Mouse (Mus musculus) liver, embryonic 14 days (tissue): ENCODE data around the gene Fam107b. TPM values are rescaled to one million over a fixed set of nuclear protein-coding genes. Genes with fewer than 3 reads are reported as not detected.

Experiments
- polyA plus RNA-seq: library from polyadenylated mRNA; depleted of rRNA; stranded (reverse); fragments of >200 nt; gene quantifications from 2 replicates; pipeline ENCODE4 v1.2.3, GENCODE M21; 2012; rRNA removed

Fam107b gene
- 9.0 and 11.5 TPM in 2 replicates for polyA plus RNA-seq

DNA sequence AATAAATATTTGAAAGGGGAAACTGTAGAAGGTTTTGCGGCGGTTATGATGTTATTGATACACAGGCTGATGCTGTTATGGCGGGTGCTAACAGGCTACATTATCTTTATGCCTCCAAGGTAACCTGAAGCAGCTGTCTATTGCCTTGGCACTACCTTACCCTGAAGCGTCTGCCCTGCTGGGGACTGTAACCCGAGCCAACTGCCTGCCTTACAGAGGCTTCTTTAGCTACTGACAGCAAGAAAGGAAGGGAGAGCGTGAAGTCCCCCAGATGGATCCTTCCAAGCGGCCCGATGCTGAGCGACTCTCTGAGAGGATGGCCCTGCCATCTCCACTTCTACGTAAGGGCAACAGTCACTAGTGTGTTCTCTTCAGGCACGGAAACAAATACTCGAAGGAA is at the start of gene Fam107b:
Gene Fam107b, plus strand, starts transcription at position 303 of the 400 bp plus-strand sequence.

Other genes starting within 250 kb of the Fam107b start
- 9.2 and 10.5 TPM in 2 replicates for gene Rpp38, start 237.8 kb upstream of the Fam107b start, polyA plus RNA-seq
- 0.37 and 0.51 TPM in 2 replicates for gene Acbd7, start 234.3 kb upstream of the Fam107b start, polyA plus RNA-seq
- gene Olah, start 173.3 kb upstream of the Fam107b start, polyA plus RNA-seq, result not detected in 2 replicates
- not detected in 2 replicates for gene Meig1, start 147.8 kb upstream of the Fam107b start, polyA plus RNA-seq
- gene Dclre1c, start 146.4 kb upstream of the Fam107b start, polyA plus RNA-seq, result 4.4 and 5.6 TPM in 2 replicates
- gene Suv39h2, start 95.5 kb upstream of the Fam107b start, polyA plus RNA-seq, result 3.8 and 4.5 TPM in 2 replicates
- 1.0 and 1.4 TPM in 2 replicates for gene Gm45902, start 57.7 kb upstream of the Fam107b start, polyA plus RNA-seq
- gene Hspa14, start 57.7 kb upstream of the Fam107b start, polyA plus RNA-seq, result 51.9 and 56.0 TPM in 2 replicates
- 0.28 and 0.33 TPM in 2 replicates for gene Cdnf, start 57.5 kb upstream of the Fam107b start, polyA plus RNA-seq